26 mouse cellular contexts compared by ENCODE assay signal in the genomic region with DNA sequence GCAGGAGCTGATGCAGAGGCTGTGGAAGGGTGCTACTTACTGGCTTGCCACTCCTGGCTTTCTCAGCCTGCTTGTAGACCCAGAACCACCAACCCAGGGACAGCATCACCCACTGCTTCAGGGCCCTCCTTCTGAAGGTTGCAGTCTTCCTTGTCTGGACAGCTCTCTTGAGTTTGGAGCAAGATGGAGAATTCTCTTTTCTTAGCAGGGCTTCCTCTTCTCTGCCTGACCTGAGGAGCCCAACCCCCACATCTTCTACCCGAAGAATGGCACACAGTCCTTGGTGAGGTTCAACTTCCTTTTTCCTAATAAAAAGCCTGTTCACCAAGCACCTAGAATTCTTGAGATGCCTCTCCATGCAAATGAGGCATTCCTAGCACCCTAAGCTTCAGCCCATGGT. TPM values are rescaled to one million over a fixed set of nuclear protein-coding genes. Genes with fewer than 3 reads are reported as not detected.
DNase-seq lines count a peak whose midpoint lies in the region; ATAC-seq and TF ChIP-seq lines count a peak whose summit lies in the region.
"Had no signal": no experiment of that assay in that cellular context is flagged by ENCODE, and none has a peak within 500 bp of the region (broad histone marks: within the 10 kb centered on the region; RNA-seq: fewer than 3 reads in every experiment).

No protein-coding gene starts in this region.

- no peak overlapping the region for H3K4me3 ChIP-seq in ES-E14 (ENCODE audit: insufficient read depth in 1 of 2, low read depth in 1 of 2, low read length in 2 of 2, poor library complexity in 1 of 2, severe bottlenecking in 1 of 2)
- H3K4me3 ChIP-seq: embryonic facial prominence, embryonic 15.5 days; heart, embryonic 13.5 days; hindbrain, embryonic 13.5 days; liver, embryonic 13.5 days had no signal

- peak overlapping the region; percentile 38; the same call in 1 of the 2 replicates for H3K27ac ChIP-seq in ES-E14 (ENCODE audit: insufficient read depth, low read depth, low read length, poor library complexity, severe bottlenecking)
- H3K27ac ChIP-seq: embryonic facial prominence, embryonic 15.5 days; heart, embryonic 13.5 days; hindbrain, embryonic 13.5 days; liver, embryonic 13.5 days had no signal

- H3K9ac ChIP-seq in ES-E14 (ENCODE audit: insufficient read depth, low read depth, low read length, poor library complexity, severe bottlenecking), result no peak overlapping the region
- H3K9ac ChIP-seq: embryonic facial prominence, embryonic 15.5 days; heart, embryonic 13.5 days; hindbrain, embryonic 13.5 days; liver, embryonic 13.5 days had no signal

- ATAC-seq in common myeloid progenitor, adult 5-6 weeks (replicated peaks; ENCODE audit: low read depth, poor library complexity, severe bottlenecking), result peak; percentile 42
- ATAC-seq in monocyte, adult 5-6 weeks (replicated peaks; ENCODE audit: insufficient number of reproducible peaks, low FRiP score, low TSS enrichment, poor library complexity, severe bottlenecking), result 0 out of 2 replicates have a peak, but pooled peaks have one; percentile 50
- ATAC-seq: forebrain, embryonic 14.5 days; inflammation-experienced regulatory T-cells, adult 6 months had no signal

- H3K9me3 ChIP-seq in ES-E14 (ENCODE audit: control insufficient read depth, insufficient read depth, low read depth, low read length), result no peaks in the 10 kb centered on the region
- H3K9me3 ChIP-seq: embryonic facial prominence, embryonic 15.5 days; heart, embryonic 13.5 days; hindbrain, embryonic 13.5 days; liver, embryonic 13.5 days had no signal

- in situ Hi-C loops in ES-E14 (cut with MboI; ENCODE audit: low sequenced_read_pairs in 2 of 2, unreplicated experiment in 2 of 2), result no loop called here

- H3K4me1 ChIP-seq in ES-E14 (ENCODE audit: control insufficient read depth in 2 of 2, insufficient read depth in 2 of 2, low read length in 2 of 2, poor library complexity in 1 of 2), result peaks cover 0 to 8% of the 10 kb centered on the region in 2 experiments; a peak in 1 of 4 replicates

- H3K36me3 ChIP-seq in ES-E14 (ENCODE audit: control insufficient read depth, insufficient read depth, low read length, poor library complexity, severe bottlenecking), result no peaks in the 10 kb centered on the region
- H3K36me3 ChIP-seq: embryonic facial prominence, embryonic 15.5 days; heart, embryonic 13.5 days; hindbrain, embryonic 13.5 days; liver, embryonic 13.5 days had no signal

- DNase-seq in A20 (ENCODE audit: low read depth, low spot score) (peak; percentile 17), ES-E14 (ENCODE audit: low read depth, low spot score) (no peak)
- no peak for DNase-seq in cerebellum, adult 9-11 months
- DNase-seq in ovary, postnatal 10 days (ENCODE audit: low spot score), result no peak
- no peak for DNase-seq in ovary, postnatal 36 days (ENCODE audit: low spot score)
- DNase-seq: adrenal gland, postnatal 36 days; cerebellum, adult 11-12 months; heart, postnatal 14 days; kidney, adult 2 months; kidney, postnatal 10 days; liver, embryonic 13.5 days; lung, adult 2 months; retina, postnatal 1 day; right cerebral cortex, postnatal 25 days; spleen, adult 18-20 months; thymus, postnatal 36 days had no signal

TF ChIP-seq in ES-E14, 5 proteins besides CTCF, POLR2A, EP300 and RAD21:
- TF ChIP-seq CHD2 (IDR thresholded peaks at IDR 0.05; ENCODE audit: low read depth, low read length), result no peak
- TF ChIP-seq ZC3H11A (IDR thresholded peaks at IDR 0.05; ENCODE audit: borderline replicate concordance, low read depth, low read length), result no peak
- no peak for TF ChIP-seq MAFK (IDR thresholded peaks at IDR 0.05; ENCODE audit: insufficient read depth, low read depth, low read length)
- no peak for TF ChIP-seq HCFC1 (IDR thresholded peaks at IDR 0.05; ENCODE audit: borderline replicate concordance, insufficient read depth, low read length)
- TF ChIP-seq ZNF384 (IDR thresholded peaks at IDR 0.05; ENCODE audit: low read depth, low read length), result no peak
TF ChIP-seq in ES-E14: peak in this region for 0.

RNA-seq across cellular contexts. Expression of gene Pnp2, which starts 15.0 kb away (rescaled TPM):
- total RNA-seq in ES-E14 (2012; rRNA removed), result 1.1 and 2.2 TPM in 2 replicates
- total RNA-seq in common myeloid progenitor, adult 5-6 weeks (2017), result 1.5 and 5.4 TPM in 2 replicates
- total RNA-seq in monocyte, adult 5-6 weeks (2017), result 1.9 to 3.0 TPM (median 1.9 TPM) in 3 replicates

RNA-seq across cellular contexts. Expression of gene Gm49342, which starts 26.5 kb away (rescaled TPM):
- total RNA-seq in ES-E14 (2012; rRNA removed), result 25.4 and 26.2 TPM in 2 replicates
- 34.9 and 44.0 TPM in 2 replicates for total RNA-seq in common myeloid progenitor, adult 5-6 weeks (2017)
- total RNA-seq in monocyte, adult 5-6 weeks (2017), result 8.7 to 29.0 TPM (median 10.8 TPM) in 3 replicates

RNA-seq across cellular contexts. Expression of gene Rnase10, which starts 36.7 kb away (rescaled TPM):
- total RNA-seq in ES-E14 (2012; rRNA removed), result not detected in 2 replicates
- total RNA-seq in common myeloid progenitor, adult 5-6 weeks (2017), result not detected in 2 replicates
- not detected in 3 replicates for total RNA-seq in monocyte, adult 5-6 weeks (2017)
- total RNA-seq: adrenal gland, adult 18-20 months; gastrocnemius, adult 8-10 months; layer of hippocampus, postnatal 25 days had no signal

RNA-seq across cellular contexts. Expression of gene Pnp, which starts 39.9 kb away (rescaled TPM):
- total RNA-seq in ES-E14 (2012; rRNA removed), result 74.8 and 115 TPM in 2 replicates
- total RNA-seq in common myeloid progenitor, adult 5-6 weeks (2017), result 144 and 156 TPM in 2 replicates
- 61.9 to 69.4 TPM (median 68.2 TPM) in 3 replicates for total RNA-seq in monocyte, adult 5-6 weeks (2017)

RNA-seq across cellular contexts. Expression of gene Pip4p1, which starts 40.2 kb away (rescaled TPM):
- 19.4 and 42.3 TPM in 2 replicates for total RNA-seq in ES-E14 (2012; rRNA removed)
- 15.6 and 17.3 TPM in 2 replicates for total RNA-seq in common myeloid progenitor, adult 5-6 weeks (2017)
- total RNA-seq in monocyte, adult 5-6 weeks (2017), result 34.7 to 50.0 TPM (median 44.9 TPM) in 3 replicates
